Mouse (Mus musculus) retina, postnatal 1 day (tissue): Measurements from ENCODE around the gene Bicral.
"Not testable (repeated sequence)": the region's sequence is repeated elsewhere in the genome, so short reads cannot be mapped to it uniquely, and the experiment has no call there.

Source experiments
- DNase-seq: peaks from one replicate; pipeline ENCODE4 v3.0.0-alpha.2; 2012

Bicral gene

DNA sequence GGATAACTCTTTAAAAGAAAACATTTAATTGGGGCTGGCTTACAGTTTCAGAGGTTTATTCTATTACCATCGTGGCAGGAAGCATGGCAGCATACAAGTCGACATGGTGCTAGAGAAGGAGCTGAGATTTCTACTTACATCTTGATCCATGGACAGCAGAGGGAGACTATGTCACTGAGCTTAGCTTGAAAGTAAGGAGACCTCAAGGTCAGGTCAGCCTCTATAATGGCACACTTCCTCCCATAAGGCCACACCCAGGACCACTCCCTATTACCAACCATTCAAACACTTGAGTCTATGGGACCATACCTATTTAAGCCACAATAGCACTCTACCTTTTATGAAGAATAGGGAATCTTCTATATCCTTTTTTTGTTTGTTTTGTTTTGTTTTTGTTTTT lies 65.3 kb downstream of the Bicral start:
- no peak for DNase-seq

DNA sequence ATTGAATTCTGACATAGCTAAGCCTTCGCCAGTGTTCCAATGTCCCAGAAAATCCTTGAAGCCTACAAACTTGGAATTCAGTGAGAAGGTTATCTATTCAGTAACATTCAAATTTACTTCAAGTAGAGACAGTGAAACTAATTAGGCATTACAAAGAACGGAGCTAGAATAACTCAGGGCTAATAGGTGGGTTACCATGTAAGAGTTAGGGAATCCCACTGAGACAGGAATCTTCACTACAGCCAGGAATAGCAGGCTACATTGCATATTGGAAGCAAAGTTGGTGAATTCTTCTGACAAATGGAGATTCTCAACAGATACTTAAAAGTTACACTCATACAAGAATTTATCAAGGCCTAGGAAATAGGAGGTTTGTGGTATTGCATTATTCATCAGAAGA lies 70.3 kb downstream of the Bicral start:
- DNase-seq, result not testable (repeated sequence)

DNA sequence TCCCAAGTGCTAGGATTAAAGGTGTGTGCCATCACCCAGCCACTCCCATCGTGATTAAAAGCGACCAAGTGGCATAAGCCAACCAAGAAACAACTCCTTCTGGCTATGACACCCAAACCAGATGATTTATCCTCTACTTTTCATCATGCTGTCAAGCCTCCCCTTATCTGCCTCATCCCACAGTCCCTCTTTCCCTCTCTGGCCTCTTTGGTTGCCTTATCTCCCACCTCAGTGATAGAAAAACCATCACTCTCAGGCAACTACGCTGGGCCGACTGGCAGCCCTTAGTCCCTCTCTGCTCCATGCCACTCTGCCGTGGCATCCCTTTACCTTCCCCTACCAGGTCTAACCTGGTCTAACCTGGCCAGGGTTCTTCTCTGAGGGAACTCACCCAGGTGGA lies 71.3 kb downstream of the Bicral start:
- DNase-seq, result no peak

DNA sequence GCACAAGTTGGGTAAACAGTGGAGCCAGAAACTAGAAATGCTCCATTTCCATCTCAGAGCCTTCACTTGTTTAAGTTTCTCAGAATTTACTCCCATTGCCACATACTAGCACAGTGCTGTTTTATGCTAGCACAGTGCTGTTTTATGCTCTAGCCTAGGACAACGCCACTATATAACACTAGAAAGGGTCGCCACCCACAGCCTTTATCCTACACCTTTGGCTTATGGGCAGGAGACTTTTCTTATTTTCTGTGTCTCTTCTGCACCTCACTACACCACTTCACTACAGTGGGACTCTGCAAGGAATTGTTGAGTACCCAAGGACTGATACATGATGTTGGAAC lies 75.1 kb downstream of the Bicral start:
- no peak for DNase-seq

DNA sequence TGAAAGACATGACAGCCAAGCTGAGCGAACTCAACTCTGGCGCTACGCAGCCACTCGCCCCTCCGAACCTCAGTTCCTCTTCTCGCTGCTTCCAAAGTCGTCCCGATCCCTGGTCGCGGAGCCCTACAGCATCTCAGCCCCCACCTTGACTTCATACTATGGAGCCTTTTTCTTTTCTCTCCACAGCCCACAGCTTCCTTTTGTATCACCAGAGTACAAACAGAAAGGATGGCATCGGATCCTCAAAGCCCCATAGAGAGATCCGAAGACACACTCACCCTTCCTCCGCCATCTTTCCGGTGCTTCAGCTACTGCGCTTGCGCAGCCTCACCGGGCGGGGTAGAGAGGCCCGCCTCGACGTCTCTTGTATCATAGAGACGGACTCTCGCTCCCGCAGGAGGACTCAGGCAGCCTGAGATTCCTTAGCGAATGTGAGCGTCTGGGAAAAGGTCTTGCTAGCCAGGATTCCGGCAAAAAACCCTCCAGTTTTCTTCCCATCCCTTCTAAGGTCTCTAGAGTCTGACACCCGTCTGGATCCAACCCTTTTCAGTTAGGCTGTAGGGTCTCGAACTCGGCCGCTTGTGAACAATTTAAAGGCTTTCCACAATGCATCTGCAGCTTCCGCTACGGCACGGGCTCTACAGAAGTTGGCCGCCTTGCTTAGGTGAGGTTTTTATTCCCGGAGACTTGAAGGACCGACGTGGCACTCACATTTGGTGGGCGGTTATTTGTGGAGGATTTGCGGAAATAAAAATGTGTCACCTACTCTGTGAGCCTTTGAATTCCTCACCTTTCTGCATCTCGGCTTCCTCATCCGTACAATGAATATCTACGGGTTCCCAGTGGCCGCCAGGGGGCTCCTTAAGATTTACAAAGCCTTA lies 75.7 kb downstream of the Bicral start, which contains the start of gene Rpl7l1:
Gene Rpl7l1 (minus strand): TSS at position 332 of the 881 bp plus-strand sequence.
- DNase-seq, result peak; percentile 96

DNA sequence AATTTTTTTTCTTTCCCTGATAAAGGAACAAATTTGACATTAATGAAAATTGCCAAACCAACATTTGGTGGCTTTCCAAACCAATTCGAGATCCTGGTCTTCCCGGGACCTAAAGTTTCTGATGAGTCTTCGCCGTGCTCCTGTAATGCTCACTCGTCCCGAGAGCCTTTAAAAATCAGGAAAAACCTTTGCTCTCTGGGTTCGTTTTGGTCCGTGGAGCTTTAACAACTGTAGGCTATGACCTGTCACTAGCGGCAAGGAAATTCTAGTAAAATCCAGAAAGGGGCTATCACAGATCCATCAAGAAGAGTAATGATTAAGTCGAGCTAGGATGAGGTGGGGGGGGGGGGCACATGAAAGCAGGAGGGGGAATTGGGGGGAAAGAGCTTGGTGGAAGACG lies 76.4 kb downstream of the Bicral start:
- DNase-seq, result no peak

DNA sequence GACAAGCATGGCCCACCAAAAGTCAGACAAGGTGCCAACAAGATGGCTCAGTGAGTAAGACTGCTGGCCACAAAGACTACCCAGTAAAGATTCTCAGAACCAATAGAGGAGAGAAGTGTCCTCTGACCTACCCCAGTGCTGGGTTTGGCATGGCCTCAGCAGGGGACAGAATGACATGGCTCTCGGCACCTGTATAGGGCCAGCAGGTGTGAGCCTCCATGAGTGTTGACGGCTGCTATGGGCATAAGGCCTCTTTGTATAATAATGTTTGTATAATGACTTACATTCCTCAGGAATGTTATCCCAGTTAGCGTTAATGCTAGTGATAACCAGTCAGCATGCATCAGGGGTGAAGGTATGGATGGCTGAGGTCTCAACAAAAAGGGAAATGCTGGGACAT lies 82.2 kb downstream of the Bicral start:
- DNase-seq, result no peak

DNA sequence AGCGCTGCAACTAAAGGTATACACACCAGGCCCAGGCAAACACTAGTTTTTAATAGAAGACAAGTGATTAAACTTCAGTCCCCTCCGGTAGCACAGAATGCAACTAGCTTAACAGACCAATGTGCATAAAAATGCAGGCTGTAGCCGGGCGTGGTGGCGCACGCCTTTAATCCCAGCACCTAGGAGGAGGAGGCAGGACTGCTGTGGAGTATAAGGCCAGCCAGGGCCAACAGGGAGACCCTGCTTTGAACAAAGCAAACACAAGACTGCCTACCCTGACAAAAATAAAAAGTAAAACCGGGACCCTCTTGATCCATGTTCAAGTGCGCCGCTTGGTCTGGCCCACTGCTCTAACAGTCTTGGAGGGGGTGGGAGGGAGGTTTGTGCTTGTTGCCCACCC lies 83.2 kb downstream of the Bicral start:
- no peak for DNase-seq

DNA sequence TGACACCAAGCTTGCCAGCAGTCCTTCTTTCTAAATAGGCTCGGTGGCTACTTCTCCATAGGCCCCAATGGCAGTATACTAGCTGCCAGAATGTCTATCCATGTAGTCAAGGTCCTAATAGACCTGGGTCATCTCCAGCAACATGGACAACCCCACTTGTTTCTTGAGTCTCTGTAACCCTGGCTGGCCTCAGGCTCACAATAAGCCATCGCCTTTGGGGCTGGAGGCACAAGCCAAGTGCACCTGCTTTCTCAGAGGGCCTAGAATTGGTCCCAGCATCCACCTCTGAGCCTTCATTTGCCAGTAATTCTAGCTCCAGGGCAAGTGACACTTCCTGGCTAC lies 84.2 kb downstream of the Bicral start:
- DNase-seq, result no peak

DNA sequence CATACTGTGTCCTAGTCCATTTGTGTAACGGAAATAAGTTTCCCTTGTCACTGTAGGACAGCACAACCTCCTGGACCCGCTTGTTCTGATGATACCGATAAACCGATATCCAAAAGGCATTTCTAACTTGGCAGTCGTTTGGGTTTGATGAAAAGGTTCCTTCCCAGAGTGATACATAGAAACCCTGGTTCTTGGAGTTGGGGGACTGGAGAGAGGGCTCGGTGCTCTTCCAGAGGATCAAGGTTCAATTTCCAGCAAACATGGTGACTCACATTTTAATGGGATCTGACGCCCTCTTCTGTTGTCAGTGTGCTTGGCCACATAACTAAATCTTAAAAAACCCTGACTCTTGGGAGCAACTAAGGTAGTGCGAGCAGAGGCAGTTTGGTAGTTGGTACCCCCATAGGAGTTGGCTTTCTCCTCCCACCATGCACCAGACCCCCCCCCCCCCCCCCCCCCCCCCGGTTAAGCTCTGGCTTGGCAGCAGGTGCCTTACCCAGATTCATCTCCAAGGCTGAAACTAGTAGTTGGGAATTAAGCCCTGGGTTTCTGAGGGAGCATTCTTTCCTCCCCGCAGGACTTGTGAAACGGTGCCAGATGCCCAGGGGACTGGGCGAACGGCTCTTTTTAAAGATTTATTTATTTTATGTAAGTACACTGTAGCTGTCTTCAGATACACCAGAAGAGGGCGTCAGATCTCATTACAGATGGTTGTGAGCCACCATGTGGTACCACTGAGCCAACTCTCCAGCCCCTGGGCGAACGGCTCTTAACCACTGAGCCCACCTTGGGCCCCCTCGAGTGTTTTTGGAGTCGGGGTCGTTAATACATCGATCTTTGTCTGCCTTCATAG lies 84.8 kb downstream of the Bicral start:
- peak; percentile 42 for DNase-seq

DNA sequence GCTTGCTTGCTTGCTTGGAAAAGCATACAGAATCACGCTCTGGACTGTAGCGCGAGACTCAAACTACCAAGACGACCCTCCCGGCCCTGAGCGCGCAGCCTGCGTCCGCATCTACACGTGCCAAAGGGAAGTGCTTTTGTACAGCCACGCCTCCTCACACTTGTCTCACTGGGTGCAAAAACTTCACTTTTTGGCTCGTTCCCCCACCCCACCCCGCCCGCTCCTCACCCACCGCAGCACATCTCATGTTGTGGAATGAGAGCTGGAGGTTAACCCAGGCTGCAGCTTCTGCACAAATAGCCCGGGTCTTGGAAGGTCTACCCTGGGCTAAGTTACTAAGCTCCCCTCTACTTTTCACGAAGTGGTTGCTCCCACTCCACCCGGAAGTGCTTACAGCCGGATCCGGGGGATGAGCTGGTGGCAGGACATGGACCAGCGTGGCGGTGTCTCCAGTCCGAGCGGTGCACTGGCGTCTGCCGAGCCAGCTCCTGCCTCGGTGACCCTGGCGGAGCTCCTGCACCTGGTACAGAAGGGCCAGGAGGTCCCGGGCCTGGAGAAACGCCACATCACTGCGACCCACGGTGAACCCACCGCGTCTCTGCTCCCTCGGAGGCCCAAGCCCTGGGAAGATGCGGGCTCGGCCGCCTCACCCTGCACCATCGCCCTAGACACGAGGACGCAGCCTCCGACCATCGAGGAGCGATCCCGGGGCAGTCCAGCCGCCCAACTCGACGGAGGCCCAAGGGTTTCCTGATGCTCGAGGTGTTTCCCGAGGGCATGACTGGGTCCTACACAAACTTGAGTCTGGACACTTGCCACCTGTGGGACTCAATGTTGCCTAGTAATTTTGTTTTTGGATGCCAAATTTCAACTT lies 85.6 kb downstream of the Bicral start, which contains the start of gene 2310039H08Rik:
Gene 2310039H08Rik (plus strand): TSS at position 232 of the 874 bp plus-strand sequence.
- peak; percentile 95 for DNase-seq

DNA sequence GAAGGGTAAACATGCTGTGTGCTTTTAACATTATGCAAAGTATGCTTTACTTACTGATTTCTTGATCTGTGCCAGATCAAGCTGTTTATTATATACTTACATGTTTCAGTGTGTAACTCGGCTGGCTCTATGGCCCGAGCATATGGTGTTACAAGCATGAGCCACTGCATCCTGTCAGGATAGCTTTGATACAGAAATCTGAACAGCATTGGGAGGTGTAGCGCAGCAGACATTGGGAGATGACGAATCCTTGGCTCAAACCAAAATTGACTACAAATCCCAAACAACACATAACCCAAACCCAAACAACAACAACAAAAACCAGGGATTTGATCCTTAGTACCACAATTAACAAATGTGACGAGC lies 86.3 kb downstream of the Bicral start:
- DNase-seq, result no peak

DNA sequence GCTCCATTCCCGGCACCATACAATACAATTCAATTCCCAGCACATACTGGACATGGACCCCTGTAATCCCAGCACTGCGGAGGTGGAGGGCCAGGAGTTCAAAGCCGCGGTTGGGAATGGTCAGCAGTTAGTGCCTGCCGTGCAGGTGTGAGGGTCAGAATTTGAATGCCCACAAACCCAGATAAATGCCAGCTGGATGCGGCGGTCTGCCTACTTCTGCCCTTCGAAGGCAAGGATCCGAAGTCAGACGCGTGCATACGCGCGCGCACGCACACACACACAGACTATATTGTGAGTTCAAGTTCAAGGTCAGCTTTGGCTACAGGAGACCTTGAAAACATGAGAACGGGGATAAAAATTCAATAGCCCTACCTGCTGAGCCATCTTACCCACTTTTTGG lies 86.7 kb downstream of the Bicral start:
- DNase-seq, result no peak

DNA sequence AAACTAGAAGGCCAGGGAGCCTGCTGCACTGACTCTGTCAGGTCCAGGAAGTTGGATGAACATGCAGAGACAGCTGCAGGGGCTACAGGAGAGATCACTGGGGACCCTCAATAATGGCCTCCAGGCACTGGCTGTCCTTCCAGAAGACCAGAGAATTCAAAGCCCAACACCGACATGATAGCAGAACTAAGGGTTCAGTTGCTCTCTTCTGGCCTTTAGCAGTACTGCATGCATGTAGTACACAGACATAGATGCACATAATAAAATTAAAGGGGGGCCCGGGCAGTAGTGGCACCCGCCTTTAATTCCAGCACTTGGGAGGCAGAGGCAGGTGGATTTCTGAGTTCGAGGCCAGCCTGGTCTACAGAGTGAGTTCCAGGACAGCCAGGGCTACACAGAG lies 87.3 kb downstream of the Bicral start:
- peak; percentile 46 for DNase-seq

DNA sequence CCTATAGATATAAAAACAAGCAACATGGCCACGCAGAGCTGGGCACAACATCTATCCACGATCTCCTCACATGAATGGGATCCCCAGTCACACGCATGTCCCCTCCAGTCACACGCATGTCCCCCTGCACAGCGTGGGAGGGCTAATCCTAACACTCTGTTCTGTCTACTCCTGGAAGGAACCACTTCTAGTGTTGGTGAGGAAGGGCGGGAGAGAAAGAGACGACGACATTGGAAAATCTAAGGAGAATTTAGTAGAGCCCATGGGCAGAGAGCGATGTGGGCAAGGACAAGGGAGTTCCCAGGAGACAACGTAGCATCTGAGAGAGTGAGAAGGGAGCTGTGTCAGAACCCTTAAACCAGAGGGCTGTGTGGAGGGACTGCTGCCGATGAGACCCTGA lies 87.7 kb downstream of the Bicral start:
- DNase-seq, result no peak

DNA sequence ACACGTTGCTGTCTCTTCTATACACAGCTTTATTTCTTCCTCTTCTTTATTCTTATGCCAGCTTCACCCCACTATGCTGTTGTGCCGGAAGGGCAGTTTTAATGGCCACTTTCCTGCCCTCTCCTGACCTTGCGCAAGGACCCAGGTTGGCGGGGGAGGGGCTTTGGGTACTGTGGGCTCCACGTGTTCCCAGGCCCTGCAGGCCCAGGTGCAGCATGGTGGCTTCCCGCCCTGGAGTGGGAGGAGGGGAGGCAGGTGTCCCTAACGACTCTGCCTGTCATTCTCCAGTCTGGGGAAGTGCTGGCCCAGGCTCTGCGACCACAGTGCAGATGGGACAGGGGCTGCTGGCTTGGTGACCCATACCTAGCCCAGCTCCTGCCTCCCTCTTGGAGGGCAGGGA lies 90.4 kb downstream of the Bicral start:
- no peak for DNase-seq

DNA sequence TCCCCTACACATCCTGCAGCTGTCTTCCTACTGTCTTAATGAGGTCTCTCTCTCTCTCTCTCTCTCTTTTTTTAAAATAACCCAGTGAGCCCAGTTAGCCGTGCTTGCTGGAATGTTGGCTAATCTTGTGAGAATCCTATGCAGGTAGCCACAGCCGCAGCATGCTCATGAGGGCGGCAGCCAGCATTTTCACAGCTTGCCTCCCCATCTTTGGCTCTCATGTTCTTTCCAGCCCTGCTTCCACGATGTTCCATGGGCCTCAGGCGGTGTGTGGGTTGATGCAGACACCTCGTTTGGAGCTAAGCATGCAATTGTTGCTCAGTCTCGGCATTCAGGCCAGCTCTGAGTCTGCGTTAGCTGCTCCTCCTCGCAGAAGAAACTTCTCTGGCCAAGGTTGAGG lies 93.4 kb downstream of the Bicral start:
- not testable (repeated sequence) for DNase-seq

DNA sequence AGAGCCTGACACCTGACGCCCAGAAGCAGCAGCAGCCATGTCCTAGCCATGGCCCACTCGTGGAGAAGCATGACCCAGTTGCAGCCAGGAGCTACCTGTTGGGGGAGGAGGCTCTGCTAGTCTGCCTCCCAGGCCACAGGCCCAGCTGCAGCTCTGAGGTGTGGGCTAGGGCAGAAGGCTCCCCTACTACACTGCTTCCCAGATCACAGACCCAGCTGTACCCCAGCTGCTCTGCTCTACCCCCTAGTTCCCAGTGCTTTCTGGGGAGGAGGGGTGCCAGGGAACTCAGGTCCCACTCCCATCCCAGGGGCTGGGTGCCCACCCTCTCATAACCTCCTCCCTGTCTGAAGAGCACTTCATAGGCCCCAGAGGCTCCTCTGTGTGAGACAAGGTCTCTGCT lies 94.7 kb downstream of the Bicral start, which contains the start of gene Ptcra:
Gene Ptcra (minus strand): TSS at position 169 of the 400 bp plus-strand sequence.
- DNase-seq, result no peak

DNA sequence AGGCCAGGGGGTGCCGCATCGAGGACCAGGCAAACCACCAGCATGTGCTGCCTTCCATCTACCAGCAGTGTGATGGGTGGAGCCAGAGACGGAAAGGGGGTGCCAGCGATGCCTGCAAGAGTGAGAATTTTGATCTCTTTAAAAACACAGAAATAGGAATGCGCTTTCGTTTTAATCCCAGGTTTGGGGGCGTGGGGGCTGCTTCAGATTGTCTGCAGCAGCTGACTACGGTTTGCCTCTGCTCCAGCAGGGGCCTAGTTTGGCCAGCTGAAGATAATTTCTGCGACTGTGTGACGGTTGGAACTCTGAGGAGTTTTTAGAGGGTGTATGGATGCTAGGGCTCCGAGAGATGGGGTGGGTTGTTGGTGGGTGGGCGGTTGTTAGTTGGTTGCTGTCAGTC lies 99.5 kb downstream of the Bicral start:
- no peak for DNase-seq

DNA sequence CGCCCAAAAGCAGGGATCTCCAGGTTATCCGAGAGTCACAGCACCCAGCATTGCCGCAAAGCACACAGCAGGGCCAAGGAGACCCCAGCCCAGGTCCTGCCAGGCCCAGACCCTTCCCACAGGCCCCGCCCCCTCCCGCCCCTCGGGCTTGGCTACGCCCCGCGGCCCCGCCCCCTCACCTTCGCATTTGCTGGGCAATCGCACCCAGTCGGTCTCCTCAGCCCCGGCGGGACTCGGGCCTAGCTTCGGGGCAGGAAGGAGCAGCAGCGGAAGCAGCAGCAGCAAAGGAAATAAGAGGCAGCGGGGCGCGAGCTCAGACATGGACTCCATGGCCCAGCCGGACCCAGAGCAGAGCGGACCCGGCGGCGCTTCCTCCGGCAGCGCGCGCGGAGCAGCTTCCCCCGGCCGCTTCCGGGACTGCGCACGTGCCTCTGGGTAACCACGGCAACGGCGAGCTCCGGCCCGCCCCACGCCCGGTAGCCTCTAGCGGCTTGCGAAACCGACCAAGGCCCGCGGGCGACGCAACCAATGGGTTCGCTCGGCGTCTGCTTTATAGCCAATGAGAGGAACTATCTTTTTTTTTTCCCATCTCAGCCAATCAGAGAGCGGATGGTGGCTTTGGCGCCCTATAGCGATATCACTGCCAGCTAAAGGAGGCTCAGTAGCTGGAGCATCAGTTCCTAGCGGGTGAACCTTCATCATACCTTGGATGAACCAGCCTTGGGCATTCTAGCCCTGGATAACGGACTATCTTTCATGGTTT lies 106.3 kb downstream of the Bicral start, which contains the start of gene Cnpy3:
Gene Cnpy3 (minus strand): TSS at position 421 of the 763 bp plus-strand sequence.
- peak; percentile 99 for DNase-seq

DNA sequence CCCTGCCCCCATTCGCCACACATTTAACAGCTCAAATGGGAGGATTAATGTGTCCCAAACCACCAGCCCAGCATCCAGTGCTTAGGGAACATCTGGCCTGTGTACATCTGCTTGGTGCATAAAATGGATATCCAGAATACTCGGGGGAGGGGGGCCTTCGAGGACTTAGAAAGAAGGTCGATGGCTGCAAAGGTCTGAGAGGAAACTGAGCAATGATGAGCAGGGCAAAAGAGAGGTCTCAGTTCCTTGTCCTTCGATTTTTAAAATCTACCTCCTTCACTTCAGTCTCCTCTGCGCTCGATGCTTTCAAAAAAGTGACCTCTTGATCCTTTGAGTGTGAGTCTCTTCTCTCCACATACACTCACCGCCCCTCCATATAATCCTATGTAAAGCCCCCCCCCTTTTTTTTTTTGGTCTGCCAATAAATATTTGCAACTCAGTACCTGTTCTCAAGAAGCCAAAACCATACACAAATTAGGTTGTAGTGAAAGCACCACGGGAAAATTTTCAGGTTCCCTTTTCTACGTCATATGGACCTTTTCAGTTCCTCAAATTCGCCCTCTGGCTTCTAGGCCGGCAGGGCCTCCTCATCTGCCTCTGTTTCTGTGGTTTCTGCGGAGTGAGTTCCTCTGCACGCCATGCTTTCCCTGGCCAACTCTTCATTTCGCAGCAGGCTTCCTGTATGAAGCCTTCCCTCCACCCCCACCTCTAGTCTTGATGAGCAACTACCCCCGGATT lies 107.1 kb downstream of the Bicral start:
- DNase-seq, result no peak
